Mouse (Mus musculus): ENCODE results near the gene Gk5. TPM values are rescaled to one million over a fixed set of nuclear protein-coding genes. Genes with fewer than 3 reads are reported as not detected.

The Gk5 gene
- total RNA-seq, 2 experiments from 2014 or later, result 4.9 to 6.3 TPM

GRCm38 (mm10) chr9:96217799-96218198 lies 98.6 kb downstream of the Gk5 start:
- intact Hi-C loops (cut with DNase I), result no loop called here
- no peak for DNase-seq

GRCm38 (mm10) chr9:96219114-96219669 lies 100.0 kb downstream of the Gk5 start:
- intact Hi-C loops (cut with DNase I), result no loop called here
- no peak for DNase-seq

GRCm38 (mm10) chr9:96220419-96220818 lies 101.3 kb downstream of the Gk5 start:
- intact Hi-C loops (cut with DNase I), result no loop called here
- DNase-seq, result no peak

GRCm38 (mm10) chr9:96223302-96223701 lies 104.1 kb downstream of the Gk5 start:
- peak in 1 of 2 experiments; percentile 15 for DNase-seq

GRCm38 (mm10) chr9:96228285-96228684 lies 109.1 kb downstream of the Gk5 start:
- DNase-seq, result no peak
- intact Hi-C loops (cut with DNase I), result no loop called here

More at GRCm38 (mm10) chr9:96223302-96223701, 104.1 kb downstream of the Gk5 start:
- intact Hi-C loops (cut with DNase I), result no loop called here

GRCm38 (mm10) chr9:96230271-96230670 lies 111.1 kb downstream of the Gk5 start:
- DNase-seq, result no peak
- intact Hi-C loops (cut with DNase I), result no loop called here

Other genes starting within 250 kb of the Gk5 start
- 10 to 100 TPM; 21.6 to 23.4 TPM for gene Xrn1, start 164.6 kb upstream of the Gk5 start, total RNA-seq (2021)
- 100 to 1,000 TPM in 1 of 2 experiments, 10 to 100 TPM in 1; 80.4 to 101 TPM for gene Tfdp2, start 76.9 kb downstream of the Gk5 start, total RNA-seq (2021)
- gene Atp1b3, start 245.1 kb downstream of the Gk5 start, total RNA-seq (2021), result 10 to 100 TPM; 70.8 to 72.2 TPM

All from heart, postnatal 14 days (tissue).